Mouse (Mus musculus): Measurements from ENCODE around the gene Topbp1. TPM values are rescaled to one million over a fixed set of nuclear protein-coding genes. Genes with fewer than 3 reads are reported as not detected.

Gene Topbp1
- polyA plus RNA-seq, 1 experiment from 2014 or later = 68.1 TPM

DNA sequence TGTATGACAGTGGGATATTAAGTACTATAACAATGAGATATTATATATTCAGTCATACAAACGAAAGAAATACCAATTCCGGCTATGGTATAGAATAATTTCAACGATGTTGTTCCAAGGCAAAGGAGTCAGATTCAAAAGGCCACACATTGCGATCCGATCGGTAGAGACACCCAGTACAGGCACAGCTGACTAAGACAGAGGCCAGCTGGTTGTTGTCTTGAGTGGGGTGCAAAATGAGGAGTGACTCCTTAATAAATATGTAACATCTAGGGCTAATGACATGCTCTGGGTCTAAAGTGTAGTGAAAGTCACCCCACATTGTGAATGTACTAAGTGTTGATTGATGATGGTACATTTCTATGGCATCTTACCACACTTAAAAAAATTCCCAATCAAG, 84.2 kb downstream of the Topbp1 start:
- no peak for ATAC-seq (ENCODE audit: insufficient number of reproducible peaks, insufficient read depth, low FRiP score, low TSS enrichment, low read depth)
- Histone ChIP-seq H3K9me3 (no peaks in the 10 kb centered on the region), H3K36me3 (no peaks in the 10 kb centered on the region), H3K27ac (no peak overlapping the region), H3K4me1 (peaks cover 7% of the 10 kb centered on the region), H3K9ac (no peak overlapping the region), H3K27me3 (no peaks in the 10 kb centered on the region), H3K4me2 (no peak overlapping the region), H3K4me3 (no peak overlapping the region)
- WGBS = 94% methylated on average over 6 of the region's 6 CpGs

DNA sequence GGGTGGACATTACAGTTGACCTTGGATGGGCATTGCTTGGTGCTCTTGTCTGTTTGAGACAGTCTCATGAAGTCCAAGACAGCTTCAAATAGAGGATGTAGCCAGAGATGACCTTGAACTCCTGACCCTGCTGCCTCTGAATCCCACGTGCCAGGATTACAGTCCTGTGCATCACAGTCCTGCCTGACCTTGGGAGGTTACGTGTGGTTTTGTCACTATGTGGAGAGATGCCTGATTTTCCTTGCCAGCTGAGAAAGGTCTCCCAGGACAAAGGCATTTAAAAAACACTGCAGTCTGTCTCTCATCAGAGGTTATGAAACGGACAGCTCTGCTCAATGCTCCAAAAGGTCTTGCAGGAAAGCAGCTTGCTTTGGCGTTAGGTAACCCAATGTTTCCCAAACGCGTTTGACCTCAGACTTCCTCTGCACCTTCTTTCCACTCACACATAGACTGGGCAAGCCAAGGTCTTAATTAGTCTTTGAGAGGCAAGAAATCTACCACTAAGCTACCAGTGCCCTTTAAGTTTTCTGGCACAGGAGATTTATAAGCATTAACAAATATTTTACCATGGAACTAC, 86.9 kb downstream of the Topbp1 start:
- ATAC-seq (ENCODE audit: insufficient number of reproducible peaks, insufficient read depth, low FRiP score, low TSS enrichment, low read depth) = no peak
- no peak overlapping the region for H3K27ac ChIP-seq
- H3K4me3 ChIP-seq = no peak overlapping the region
- peaks cover 2% of the 10 kb centered on the region; the same call in 1 of the 2 replicates for H3K4me1 ChIP-seq
- WGBS = 71% methylated on average over 6 of the region's 6 CpGs
- no peak overlapping the region for H3K4me2 ChIP-seq
- no peak overlapping the region for H3K9ac ChIP-seq
- no peaks in the 10 kb centered on the region for H3K27me3 ChIP-seq
- no peaks in the 10 kb centered on the region for H3K9me3 ChIP-seq
- no peaks in the 10 kb centered on the region for H3K36me3 ChIP-seq

DNA sequence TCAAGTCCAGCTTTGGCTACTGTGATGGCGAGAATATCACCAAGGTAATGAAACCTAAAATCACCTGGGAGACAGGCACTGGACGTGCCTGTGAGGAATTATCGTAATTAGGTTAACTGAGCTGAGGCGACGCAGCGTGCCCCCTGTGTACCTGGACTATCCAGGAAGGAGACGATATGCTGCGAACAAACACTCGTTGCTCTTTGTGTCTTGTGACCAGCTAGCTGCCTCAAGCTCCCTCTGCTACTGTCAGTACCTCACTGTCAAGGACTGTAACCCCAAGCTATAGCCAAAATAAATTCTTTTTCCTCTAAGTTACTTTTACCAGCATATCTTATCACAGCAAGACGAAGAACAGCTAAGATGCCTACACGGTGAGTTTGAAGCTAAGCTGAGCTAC, 88.2 kb downstream of the Topbp1 start:
- Histone ChIP-seq H3K27ac (no peak overlapping the region), H3K9me3 (no peaks in the 10 kb centered on the region), H3K27me3 (no peaks in the 10 kb centered on the region), H3K4me2 (no peak overlapping the region), H3K36me3 (no peaks in the 10 kb centered on the region), H3K4me3 (no peak overlapping the region), H3K9ac (no peak overlapping the region), H3K4me1 (no peaks in the 10 kb centered on the region)
- ATAC-seq (ENCODE audit: insufficient number of reproducible peaks, insufficient read depth, low FRiP score, low TSS enrichment, low read depth) = no peak
- WGBS = 68% methylated on average over 11 of the region's 11 CpGs

DNA sequence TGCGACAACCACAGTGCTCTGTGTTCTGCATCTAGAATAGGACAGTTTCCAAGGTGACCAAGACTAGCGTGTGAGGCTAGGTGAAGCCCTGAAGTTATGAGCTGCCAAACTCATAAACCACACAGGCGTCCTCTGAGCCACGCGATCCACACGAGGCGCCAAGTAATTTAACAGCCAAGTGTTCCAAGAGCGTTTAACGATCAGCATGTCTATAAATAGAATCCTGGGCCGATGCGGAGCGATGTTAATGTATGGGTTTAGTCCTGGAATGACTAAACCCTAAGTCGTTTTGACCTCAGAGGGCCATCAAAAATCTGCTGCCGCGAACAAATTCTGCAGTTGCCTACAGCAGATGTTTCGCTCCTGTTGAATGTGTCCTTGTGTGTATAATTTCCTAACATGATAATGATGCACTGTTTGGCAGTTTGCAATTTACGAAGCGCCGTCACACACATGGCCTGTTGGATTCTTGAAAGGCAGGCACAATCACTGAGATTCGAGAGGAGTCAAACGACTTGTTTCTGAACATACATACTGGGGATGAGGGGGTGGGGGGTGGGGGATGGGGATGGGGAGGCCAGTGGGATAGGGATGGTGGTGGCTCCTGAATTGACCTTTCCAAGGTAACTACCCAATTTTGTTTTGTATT, 93.6 kb downstream of the Topbp1 start:
- H3K9me3 ChIP-seq = 0 out of 2 replicates have a peak, but pooled peaks cover 4% of the 10 kb centered on the region
- H3K27me3 ChIP-seq = no peaks in the 10 kb centered on the region
- H3K36me3 ChIP-seq = no peaks in the 10 kb centered on the region
- WGBS = 69% methylated on average over 21 of the region's 21 CpGs
- H3K9ac ChIP-seq = no peak overlapping the region
- no peak overlapping the region for H3K4me2 ChIP-seq
- ATAC-seq (ENCODE audit: insufficient number of reproducible peaks, insufficient read depth, low FRiP score, low TSS enrichment, low read depth) = no peak
- no peak overlapping the region for H3K27ac ChIP-seq
- no peak overlapping the region for H3K4me3 ChIP-seq
- H3K4me1 ChIP-seq = peaks cover 7% of the 10 kb centered on the region

Other genes starting within 250 kb of the Topbp1 start
- 7.7 and 8.1 TPM in 2 replicates for gene Rab6b, start 193.4 kb upstream of the Topbp1 start, polyA plus RNA-seq (2015; fragmentation: Nextera tagmentation; extraction: Ambion mirVana)
- gene Srprb, start 103.1 kb upstream of the Topbp1 start, polyA plus RNA-seq (2015; fragmentation: Nextera tagmentation; extraction: Ambion mirVana) = 63.4 and 65.4 TPM in 2 replicates
- gene Gm20425, start 74.9 kb upstream of the Topbp1 start, polyA plus RNA-seq (2015; fragmentation: Nextera tagmentation; extraction: Ambion mirVana) = 2.3 and 4.3 TPM in 2 replicates
- gene Trf, start 74.8 kb upstream of the Topbp1 start, polyA plus RNA-seq (2015; fragmentation: Nextera tagmentation; extraction: Ambion mirVana) = 14.4 and 135 TPM in 2 replicates
- gene 1300017J02Rik, start 133 bp upstream of the Topbp1 start, polyA plus RNA-seq (2015; fragmentation: Nextera tagmentation; extraction: Ambion mirVana) = 1.9 and 3.0 TPM in 2 replicates
- gene Cdv3, start 60.6 kb downstream of the Topbp1 start, polyA plus RNA-seq (2015; fragmentation: Nextera tagmentation; extraction: Ambion mirVana) = 117 and 125 TPM in 2 replicates
- gene Bfsp2, start 175.2 kb downstream of the Topbp1 start, polyA plus RNA-seq (2015; fragmentation: Nextera tagmentation; extraction: Ambion mirVana) = 2.6 and 5.1 TPM in 2 replicates